Mouse (Mus musculus): ENCODE data around the gene Zfp185. TPM values are rescaled to one million over a fixed set of nuclear protein-coding genes. Genes with fewer than 3 reads are reported as not detected.

Zfp185 gene
- total and polyA plus RNA-seq, 3 experiments: not detected

Other genes with a start within 250 kb of the Zfp185 start
- not detected in 2 replicates for gene Gabrq, start 162.2 kb upstream of the Zfp185 start, total RNA-seq (2012; rRNA removed)
- not detected in 2 replicates for gene Gabrq, start 162.2 kb upstream of the Zfp185 start, total RNA-seq (2014; rRNA removed)
- gene Gabrq, start 162.2 kb upstream of the Zfp185 start, polyA plus RNA-seq (2012; ENCODE audit: insufficient read length, low read depth): not detected in 2 replicates
- 31.4 and 38.4 TPM in 2 replicates for gene Cetn2, start 68.9 kb upstream of the Zfp185 start, total RNA-seq (2012; rRNA removed)
- gene Cetn2, start 68.9 kb upstream of the Zfp185 start, total RNA-seq (2014; rRNA removed): 65.3 and 78.6 TPM in 2 replicates
- gene Cetn2, start 68.9 kb upstream of the Zfp185 start, polyA plus RNA-seq (2012; ENCODE audit: insufficient read length, low read depth): 52.1 and 55.9 TPM in 2 replicates
- 7.0 and 7.3 TPM in 2 replicates for gene Nsdhl, start 68.8 kb upstream of the Zfp185 start, total RNA-seq (2012; rRNA removed)
- 12.9 and 17.8 TPM in 2 replicates for gene Nsdhl, start 68.8 kb upstream of the Zfp185 start, total RNA-seq (2014; rRNA removed)
- gene Nsdhl, start 68.8 kb upstream of the Zfp185 start, polyA plus RNA-seq (2012; ENCODE audit: insufficient read length, low read depth): 20.0 and 20.5 TPM in 2 replicates
- 0.08 TPM in 1 of 2 replicates, not detected in the other for gene Pnma5, start 49.8 kb downstream of the Zfp185 start, total RNA-seq (2012; rRNA removed)
- 0.07 TPM in 1 of 2 replicates, not detected in the other for gene Pnma5, start 49.8 kb downstream of the Zfp185 start, total RNA-seq (2014; rRNA removed)
- gene Pnma5, start 49.8 kb downstream of the Zfp185 start, polyA plus RNA-seq (2012; ENCODE audit: insufficient read length, low read depth): 0.38 TPM in 1 of 2 replicates, not detected in the other
- gene Pnma3, start 77.4 kb downstream of the Zfp185 start, total RNA-seq (2012; rRNA removed): not detected in 2 replicates
- gene Pnma3, start 77.4 kb downstream of the Zfp185 start, total RNA-seq (2014; rRNA removed): not detected in 2 replicates
- not detected in 2 replicates for gene Pnma3, start 77.4 kb downstream of the Zfp185 start, polyA plus RNA-seq (2012; ENCODE audit: insufficient read length, low read depth)
- gene Xlr4a, start 95.1 kb downstream of the Zfp185 start, total RNA-seq (2012; rRNA removed): 1.3 and 2.3 TPM in 2 replicates
- 0.39 and 1.7 TPM in 2 replicates for gene Xlr4a, start 95.1 kb downstream of the Zfp185 start, total RNA-seq (2014; rRNA removed)
- 0.95 TPM in 1 of 2 replicates, not detected in the other for gene Xlr4a, start 95.1 kb downstream of the Zfp185 start, polyA plus RNA-seq (2012; ENCODE audit: insufficient read length, low read depth)
- 18.5 and 24.1 TPM in 2 replicates for gene Xlr3a, start 109.8 kb downstream of the Zfp185 start, total RNA-seq (2012; rRNA removed)
- 18.1 and 19.5 TPM in 2 replicates for gene Xlr3a, start 109.8 kb downstream of the Zfp185 start, total RNA-seq (2014; rRNA removed)
- 10.5 and 13.6 TPM in 2 replicates for gene Xlr3a, start 109.8 kb downstream of the Zfp185 start, polyA plus RNA-seq (2012; ENCODE audit: insufficient read length, low read depth)
- gene Gm14685, start 129.7 kb downstream of the Zfp185 start, total RNA-seq (2012; rRNA removed): 0.17 and 0.55 TPM in 2 replicates
- 0.47 and 0.59 TPM in 2 replicates for gene Gm14685, start 129.7 kb downstream of the Zfp185 start, total RNA-seq (2014; rRNA removed)
- gene Gm14685, start 129.7 kb downstream of the Zfp185 start, polyA plus RNA-seq (2012; ENCODE audit: insufficient read length, low read depth): 1.1 and 1.5 TPM in 2 replicates
- not detected in 2 replicates for gene Xlr5b, start 161.5 kb downstream of the Zfp185 start, total RNA-seq (2012; rRNA removed)
- not detected in 2 replicates for gene Xlr5b, start 161.5 kb downstream of the Zfp185 start, total RNA-seq (2014; rRNA removed)
- not detected in 2 replicates for gene Xlr5b, start 161.5 kb downstream of the Zfp185 start, polyA plus RNA-seq (2012; ENCODE audit: insufficient read length, low read depth)
- 0.08 and 0.21 TPM in 2 replicates for gene DXBay18, start 162.1 kb downstream of the Zfp185 start, total RNA-seq (2012; rRNA removed)
- gene DXBay18, start 162.1 kb downstream of the Zfp185 start, total RNA-seq (2014; rRNA removed): 0.15 TPM in 1 of 2 replicates, not detected in the other
- gene DXBay18, start 162.1 kb downstream of the Zfp185 start, polyA plus RNA-seq (2012; ENCODE audit: insufficient read length, low read depth): 0.43 TPM in 1 of 2 replicates, not detected in the other
- gene Spin2d, start 189.7 kb downstream of the Zfp185 start, total RNA-seq (2012; rRNA removed): not detected in 2 replicates
- not detected in 2 replicates for gene Spin2d, start 189.7 kb downstream of the Zfp185 start, total RNA-seq (2014; rRNA removed)
- not detected in 2 replicates for gene Spin2d, start 189.7 kb downstream of the Zfp185 start, polyA plus RNA-seq (2012; ENCODE audit: insufficient read length, low read depth)
- 3.1 and 3.4 TPM in 2 replicates for gene Xlr3b, start 204.9 kb downstream of the Zfp185 start, total RNA-seq (2012; rRNA removed)
- gene Xlr3b, start 204.9 kb downstream of the Zfp185 start, total RNA-seq (2014; rRNA removed): 2.3 and 3.7 TPM in 2 replicates
- 1.4 and 1.8 TPM in 2 replicates for gene Xlr3b, start 204.9 kb downstream of the Zfp185 start, polyA plus RNA-seq (2012; ENCODE audit: insufficient read length, low read depth)
- gene Xlr4b, start 227.0 kb downstream of the Zfp185 start, total RNA-seq (2012; rRNA removed): 29.5 and 36.0 TPM in 2 replicates
- gene Xlr4b, start 227.0 kb downstream of the Zfp185 start, total RNA-seq (2014; rRNA removed): 107 and 126 TPM in 2 replicates
- 65.7 and 68.6 TPM in 2 replicates for gene Xlr4b, start 227.0 kb downstream of the Zfp185 start, polyA plus RNA-seq (2012; ENCODE audit: insufficient read length, low read depth)
- 3.5 and 4.9 TPM in 2 replicates for gene F8a, start 241.0 kb downstream of the Zfp185 start, total RNA-seq (2012; rRNA removed)
- gene F8a, start 241.0 kb downstream of the Zfp185 start, total RNA-seq (2014; rRNA removed): 3.5 and 4.9 TPM in 2 replicates
- 3.7 and 5.0 TPM in 2 replicates for gene F8a, start 241.0 kb downstream of the Zfp185 start, polyA plus RNA-seq (2012; ENCODE audit: insufficient read length, low read depth)